Mouse (Mus musculus) embryonic facial prominence, embryonic 15.5 days (tissue): ENCODE measurements around the gene Zeb2. TPM values are rescaled to one million over a fixed set of nuclear protein-coding genes. Genes with fewer than 3 reads are reported as not detected.
A peak's percentile ranks its signal among the peaks of the same experiment; 100 is the strongest.
"Not testable (repeated sequence)": the region's sequence is repeated elsewhere in the genome, so short reads cannot be mapped to it uniquely, and the experiment has no call there.

Source experiments
- ATAC-seq: fragments of 200-750 bp; cut with Nextera tagmentation; 2 replicates; pipeline ENCODE4 v1.8.0; 2017; ENCODE audit warnings: low read depth, moderate TSS enrichment; ENCODE audit not compliant: insufficient number of reproducible peaks, low FRiP score, low TSS enrichment
- H3K27ac ChIP-seq: fragments of 300-500 bp; sonication (generic); replicated peaks from 2 replicates; pipeline ENCODE4 v1.5.1; 2015; ENCODE audit warnings: mild to moderate bottlenecking, inconsistent platforms
- H3K27me3 ChIP-seq: fragments of 300-500 bp; sonication (generic); 2 replicates; pipeline ENCODE4 v1.6.1; 2015; ENCODE audit warnings: inconsistent platforms
- H3K36me3 ChIP-seq: fragments of 300-500 bp; sonication (generic); 2 replicates; pipeline ENCODE4 v1.6.1; 2015; ENCODE audit warnings: mild to moderate bottlenecking, inconsistent platforms
- H3K4me1 ChIP-seq: fragments of 300-500 bp; sonication (generic); 2 replicates; pipeline ENCODE4 v1.6.1; 2015; ENCODE audit warnings: inconsistent platforms
- H3K4me2 ChIP-seq: fragments of 300-500 bp; sonication (generic); replicated peaks from 2 replicates; pipeline ENCODE4 v1.6.1; 2015; ENCODE audit warnings: mild to moderate bottlenecking, inconsistent platforms
- H3K4me3 ChIP-seq: fragments of 300-500 bp; sonication (generic); replicated peaks from 2 replicates; pipeline ENCODE4 v1.5.1; 2015; ENCODE audit warnings: mild to moderate bottlenecking, inconsistent platforms
- H3K9ac ChIP-seq: fragments of 300-500 bp; sonication (generic); 2 replicates; pipeline ENCODE4 v1.6.1; 2015; ENCODE audit warnings: inconsistent platforms
- H3K9me3 ChIP-seq: fragments of 300-500 bp; sonication (generic); replicated peaks from 2 replicates; pipeline ENCODE4 v1.6.1; 2016; ENCODE audit warnings: inconsistent platforms
- WGBS: fragments of 180-500 bp; shearing (Covaris S2); methylation state at CpG from one replicate; pipeline ENCODE4 v1.1.7; 2015; 5-methylcytosine and 5-hydroxymethylcytosine counted together
- polyA plus RNA-seq: library from polyadenylated mRNA; unstranded; fragments of >200 nt; fragmentation: Nextera tagmentation; extraction: Ambion mirVana; gene quantifications from 2 replicates; pipeline ENCODE4 v1.2.1, GENCODE M21; 2015

The Zeb2 gene
- polyA plus RNA-seq, 1 experiment from 2014 or later = 69.8 TPM

DNA sequence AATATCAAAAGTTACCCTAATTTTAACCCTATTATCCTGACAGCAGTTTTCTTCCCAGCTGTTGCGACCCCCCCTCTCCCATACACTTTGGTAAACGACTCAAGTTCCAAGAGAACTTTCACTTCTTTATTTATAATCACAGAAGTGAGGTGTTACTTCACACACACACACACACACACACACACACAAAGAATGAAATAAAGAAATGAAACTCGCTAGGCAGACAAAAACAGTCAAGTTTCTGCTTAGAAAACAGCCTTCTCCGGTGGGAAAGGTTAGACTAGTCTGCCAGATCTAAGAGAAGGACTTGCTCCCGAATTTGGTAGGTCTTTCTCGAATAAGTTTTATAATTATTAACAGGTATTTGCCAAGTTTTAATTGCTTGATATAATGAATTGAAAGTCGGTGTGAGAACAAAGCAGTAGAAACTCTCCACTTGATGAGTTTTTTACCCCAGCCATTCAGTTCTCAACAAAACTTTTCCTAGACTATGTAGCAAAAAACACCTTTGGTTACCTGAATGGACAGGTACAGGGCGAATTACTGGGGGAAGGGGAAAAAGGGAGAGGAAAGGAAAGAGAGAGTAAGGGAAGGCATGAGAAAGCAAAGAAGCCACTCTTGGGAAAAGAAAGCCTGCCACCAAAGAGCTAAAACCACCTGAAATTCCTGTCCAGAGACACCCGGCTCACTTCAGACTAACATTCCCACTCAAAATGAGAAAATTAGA, 5.0 kb downstream of the Zeb2 start:
- peak overlapping the region; percentile 56 for H3K4me2 ChIP-seq
- peaks cover 3% of the 10 kb centered on the region; the same call in 1 of the 2 replicates for H3K27me3 ChIP-seq
- H3K9ac ChIP-seq = peak overlapping the region; percentile 54
- no peaks in the 10 kb centered on the region for H3K36me3 ChIP-seq
- H3K4me1 ChIP-seq = peaks cover 5% of the 10 kb centered on the region; the same call in 1 of the 2 replicates
- 5% methylated on average over 9 of the region's 9 CpGs for WGBS
- ATAC-seq = no peak
- H3K9me3 ChIP-seq = no peaks in the 10 kb centered on the region
- H3K27ac ChIP-seq = peak overlapping the region; percentile 89
- peak overlapping the region; percentile 66 for H3K4me3 ChIP-seq

DNA sequence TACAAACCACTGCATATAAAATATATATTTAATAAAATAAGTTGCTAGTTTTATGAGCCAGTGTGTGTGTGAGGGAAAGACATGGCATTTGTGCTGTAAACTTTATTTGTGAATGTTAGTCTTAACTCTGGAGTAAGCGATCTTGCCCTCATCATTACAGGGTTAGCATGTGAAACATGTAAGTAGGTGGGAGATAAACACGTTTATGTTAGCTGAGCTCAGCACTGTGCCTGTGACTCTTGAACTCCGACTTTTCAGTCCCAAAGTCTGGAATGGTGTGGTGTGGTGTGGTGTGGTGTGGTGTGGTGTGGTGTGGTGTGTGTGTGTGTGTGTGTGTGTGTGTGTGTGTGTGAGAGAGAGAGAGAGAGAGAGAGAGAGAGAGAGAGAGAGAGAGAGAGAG, 5.6 kb downstream of the Zeb2 start:
- H3K4me1 ChIP-seq, H3K27me3 ChIP-seq, H3K36me3 ChIP-seq, ATAC-seq, H3K9me3 ChIP-seq: not testable (repeated sequence)
- Histone ChIP-seq H3K4me3 (peak overlapping the region; percentile 66), H3K27ac (peak overlapping the region; percentile 89), H3K4me2 (peak overlapping the region; percentile 54; the same call in 1 of the 2 replicates), H3K9ac (peak overlapping the region; percentile 78)
- WGBS = 12% methylated on average over 3 of the region's 3 CpGs

DNA sequence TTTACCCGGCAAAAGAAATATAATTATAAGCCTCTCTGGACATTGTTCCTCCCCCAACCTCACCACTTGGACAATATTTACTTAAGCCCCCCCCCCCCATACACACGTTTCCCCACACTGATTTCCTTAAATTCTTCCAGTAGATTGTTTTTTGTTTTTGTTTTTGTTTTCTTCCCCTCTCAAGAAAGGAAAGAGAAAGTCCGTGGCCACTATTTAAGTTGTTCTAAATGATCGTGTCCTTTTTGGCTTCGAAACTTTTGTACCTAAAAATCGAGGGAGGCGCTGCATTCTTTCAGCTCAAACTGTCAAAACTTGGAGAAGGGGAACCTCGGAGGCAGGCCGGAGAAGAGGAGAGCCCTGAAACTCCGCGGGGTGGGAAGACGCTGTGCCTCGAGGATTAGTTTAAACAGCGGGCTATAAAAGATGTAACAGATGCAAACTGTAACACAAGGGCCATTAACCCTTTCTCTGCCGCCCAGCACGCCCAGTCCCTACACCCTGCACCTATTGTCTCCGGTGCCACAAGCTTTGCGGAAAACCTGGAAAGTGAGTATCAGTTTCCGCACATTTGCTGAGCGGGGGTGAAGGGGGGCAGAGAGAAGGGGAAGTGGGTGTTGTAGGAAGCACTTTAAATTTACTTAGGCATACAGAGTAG, 6.3 kb downstream of the Zeb2 start:
- Histone ChIP-seq H3K4me3 (peak overlapping the region; percentile 66), H3K9me3 (no peaks in the 10 kb centered on the region), H3K36me3 (no peaks in the 10 kb centered on the region), H3K4me1 (peaks cover 9% of the 10 kb centered on the region), H3K4me2 (peak overlapping the region; percentile 54), H3K9ac (peak overlapping the region; percentile 78; the same call in 1 of the 2 replicates), H3K27ac (peak overlapping the region; percentile 89), H3K27me3 (peaks cover 3% of the 10 kb centered on the region; the same call in 1 of the 2 replicates)
- ATAC-seq = no peak
- WGBS = under 1% methylated on average over 20 of the region's 20 CpGs

DNA sequence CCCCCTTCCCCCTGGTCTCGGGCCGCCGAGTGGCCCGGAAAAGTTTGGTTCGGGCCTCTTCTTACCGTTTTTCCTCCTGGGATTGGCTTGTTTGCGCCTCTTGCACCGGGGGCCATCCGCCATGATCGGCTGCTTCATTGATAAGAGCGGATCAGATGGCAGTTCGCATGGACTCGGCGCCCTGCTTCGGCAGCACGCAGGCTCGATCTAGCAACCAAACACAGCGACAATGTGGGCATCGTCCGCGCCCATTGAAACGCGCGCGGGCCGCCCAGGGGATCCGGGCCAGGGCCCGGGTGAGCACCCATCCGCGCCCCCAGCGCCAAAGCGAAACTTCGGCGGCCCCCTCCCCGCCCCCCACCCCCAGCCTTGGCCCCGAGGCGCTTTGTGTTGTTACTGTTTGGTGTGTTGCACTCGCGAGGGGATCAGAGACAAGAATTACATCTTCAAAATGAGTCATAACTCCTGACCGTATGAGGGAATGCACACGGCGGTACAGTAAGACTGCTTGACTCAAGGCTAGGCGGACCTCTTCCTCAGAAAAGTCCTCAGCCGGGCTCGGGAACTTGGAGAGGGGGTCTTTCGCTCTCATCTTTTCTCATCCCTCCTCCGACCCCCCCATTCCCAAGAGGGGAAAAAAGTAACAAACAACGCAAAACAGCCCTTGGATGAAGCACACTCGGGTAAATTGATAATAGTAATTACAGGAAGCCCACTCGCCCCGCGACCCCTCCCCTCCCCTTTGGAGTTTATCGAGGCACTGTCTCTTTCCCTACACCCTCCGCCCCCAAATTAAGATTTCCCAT, 7.0 kb downstream of the Zeb2 start:
- under 1% methylated on average over 53 of the region's 54 CpGs for WGBS
- Histone ChIP-seq H3K9ac (peak overlapping the region; percentile 78), H3K9me3 (no peaks in the 10 kb centered on the region), H3K27ac (peak overlapping the region; percentile 89), H3K36me3 (no peaks in the 10 kb centered on the region), H3K4me3 (peak overlapping the region; percentile 66), H3K4me2 (peak overlapping the region; percentile 54), H3K27me3 (peaks cover 7% of the 10 kb centered on the region; the same call in 1 of the 2 replicates), H3K4me1 (peaks cover 15% of the 10 kb centered on the region)
- ATAC-seq = no peak; the same call in 1 of the 2 replicates

DNA sequence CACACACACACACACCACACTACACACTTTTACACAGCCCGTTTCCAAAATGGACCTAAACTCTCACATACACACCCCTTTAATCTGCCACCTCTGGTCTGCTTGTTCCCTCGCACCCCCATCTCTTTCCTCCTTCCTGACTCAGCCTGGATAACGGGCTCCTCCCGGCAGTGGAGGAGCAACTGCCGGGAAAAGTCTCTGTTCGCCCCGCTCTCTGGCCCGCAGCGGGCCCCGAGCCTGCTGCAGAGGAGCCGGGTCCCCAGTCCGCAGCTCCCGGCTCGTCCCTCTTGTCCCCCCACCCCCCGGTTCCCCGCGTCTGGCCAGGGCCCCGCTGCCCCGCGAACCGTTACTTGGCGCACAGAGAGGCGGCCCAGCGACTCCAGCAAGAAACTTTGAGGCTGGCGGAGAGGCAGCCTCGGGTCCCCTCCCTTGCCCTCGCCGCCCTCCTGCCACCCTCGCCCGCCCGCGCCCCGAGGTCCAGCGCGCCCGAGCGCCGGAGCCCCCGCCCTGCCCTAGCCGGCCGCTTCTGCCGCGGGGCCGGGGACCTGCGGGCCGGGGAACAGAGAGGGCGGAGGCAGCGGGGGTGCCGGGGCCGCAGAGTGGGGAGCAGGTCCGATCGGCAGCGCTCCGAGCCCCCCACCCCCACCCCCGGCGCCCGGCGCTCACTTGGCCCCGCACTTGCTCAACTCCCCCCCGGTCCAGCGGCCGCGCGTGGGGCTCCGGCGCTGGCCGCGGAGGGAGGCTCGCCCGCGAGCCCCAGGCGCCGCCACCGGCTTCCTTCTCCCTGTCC, 7.8 kb downstream of the Zeb2 start:
- ATAC-seq = peak; percentile 30; the same call in 1 of the 2 replicates
- under 1% methylated on average over 63 of the region's 74 CpGs for WGBS
- H3K27ac ChIP-seq = peak overlapping the region; percentile 89
- peaks cover 11% of the 10 kb centered on the region for H3K4me1 ChIP-seq
- no peaks in the 10 kb centered on the region for H3K9me3 ChIP-seq
- H3K36me3 ChIP-seq = no peaks in the 10 kb centered on the region
- peak overlapping the region; percentile 54 for H3K4me2 ChIP-seq
- H3K27me3 ChIP-seq = peaks cover 4% of the 10 kb centered on the region; the same call in 1 of the 2 replicates
- peak overlapping the region; percentile 78 for H3K9ac ChIP-seq
- H3K4me3 ChIP-seq = peak overlapping the region; percentile 66

DNA sequence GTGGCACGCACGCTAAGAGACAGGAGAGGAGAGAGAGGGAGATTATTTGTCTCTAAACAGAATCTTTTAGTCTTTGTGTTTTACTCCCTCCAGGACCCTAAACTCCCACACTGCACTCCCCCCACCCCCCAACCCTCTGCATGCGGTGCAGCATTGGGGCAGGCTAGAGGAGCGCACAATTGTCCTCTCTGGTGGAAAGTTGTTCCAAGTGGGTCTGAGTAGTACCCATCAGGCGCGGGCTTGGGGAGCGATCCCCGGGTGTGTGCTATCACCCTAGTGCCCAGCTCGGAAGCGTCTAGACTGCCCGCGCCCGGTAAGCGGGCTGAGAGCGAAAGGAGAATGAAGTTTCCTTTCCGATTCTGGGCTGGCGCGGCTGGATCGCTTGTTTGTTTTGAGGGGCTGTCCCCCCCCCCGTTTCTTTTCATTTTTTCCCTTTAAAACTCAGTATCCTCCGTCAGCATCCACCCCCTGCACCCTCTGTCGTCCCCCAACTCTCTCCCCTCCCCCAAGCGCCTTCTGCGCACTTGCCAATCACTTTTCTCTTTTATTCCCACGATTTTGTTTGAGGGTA, 8.6 kb downstream of the Zeb2 start:
- H3K27ac ChIP-seq = peak overlapping the region; percentile 89
- H3K9me3 ChIP-seq = no peaks in the 10 kb centered on the region
- H3K9ac ChIP-seq = peak overlapping the region; percentile 78
- peak overlapping the region; percentile 54 for H3K4me2 ChIP-seq
- H3K36me3 ChIP-seq = no peaks in the 10 kb centered on the region
- under 1% methylated on average over 23 of the region's 25 CpGs for WGBS
- peak overlapping the region; percentile 66 for H3K4me3 ChIP-seq
- no peak for ATAC-seq
- peaks cover 4% of the 10 kb centered on the region; the same call in 1 of the 2 replicates for H3K27me3 ChIP-seq
- peaks cover 10% of the 10 kb centered on the region for H3K4me1 ChIP-seq

DNA sequence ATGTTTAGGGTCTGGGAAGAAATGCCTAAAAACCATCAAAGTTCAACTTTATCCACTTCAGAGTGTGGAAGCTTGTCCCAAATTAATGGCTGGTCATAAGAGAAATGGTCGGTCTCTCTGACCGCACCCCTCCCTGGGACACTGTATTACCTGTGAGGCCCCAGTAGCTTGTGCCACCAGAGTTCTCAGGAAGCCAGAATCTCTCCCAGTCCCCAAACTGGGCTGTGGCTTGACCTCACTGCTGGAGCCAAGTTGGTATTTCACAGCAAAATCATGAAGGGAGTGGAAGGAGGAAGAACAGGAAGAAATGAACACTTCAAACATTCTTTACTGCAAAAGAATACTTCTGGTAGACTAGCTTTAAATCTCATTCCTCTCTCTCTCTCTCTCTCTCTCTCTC, 9.6 kb downstream of the Zeb2 start:
- Histone ChIP-seq H3K9me3 (no peaks in the 10 kb centered on the region), H3K9ac (peak overlapping the region; percentile 78), H3K36me3 (no peaks in the 10 kb centered on the region), H3K4me3 (peak overlapping the region; percentile 66), H3K27ac (peak overlapping the region; percentile 89), H3K4me1 (peaks cover 17% of the 10 kb centered on the region), H3K27me3 (peaks cover 4% of the 10 kb centered on the region; the same call in 1 of the 2 replicates), H3K4me2 (peak overlapping the region; percentile 54)
- ATAC-seq = no peak
- WGBS = 26% methylated on average over 2 of the region's 2 CpGs

DNA sequence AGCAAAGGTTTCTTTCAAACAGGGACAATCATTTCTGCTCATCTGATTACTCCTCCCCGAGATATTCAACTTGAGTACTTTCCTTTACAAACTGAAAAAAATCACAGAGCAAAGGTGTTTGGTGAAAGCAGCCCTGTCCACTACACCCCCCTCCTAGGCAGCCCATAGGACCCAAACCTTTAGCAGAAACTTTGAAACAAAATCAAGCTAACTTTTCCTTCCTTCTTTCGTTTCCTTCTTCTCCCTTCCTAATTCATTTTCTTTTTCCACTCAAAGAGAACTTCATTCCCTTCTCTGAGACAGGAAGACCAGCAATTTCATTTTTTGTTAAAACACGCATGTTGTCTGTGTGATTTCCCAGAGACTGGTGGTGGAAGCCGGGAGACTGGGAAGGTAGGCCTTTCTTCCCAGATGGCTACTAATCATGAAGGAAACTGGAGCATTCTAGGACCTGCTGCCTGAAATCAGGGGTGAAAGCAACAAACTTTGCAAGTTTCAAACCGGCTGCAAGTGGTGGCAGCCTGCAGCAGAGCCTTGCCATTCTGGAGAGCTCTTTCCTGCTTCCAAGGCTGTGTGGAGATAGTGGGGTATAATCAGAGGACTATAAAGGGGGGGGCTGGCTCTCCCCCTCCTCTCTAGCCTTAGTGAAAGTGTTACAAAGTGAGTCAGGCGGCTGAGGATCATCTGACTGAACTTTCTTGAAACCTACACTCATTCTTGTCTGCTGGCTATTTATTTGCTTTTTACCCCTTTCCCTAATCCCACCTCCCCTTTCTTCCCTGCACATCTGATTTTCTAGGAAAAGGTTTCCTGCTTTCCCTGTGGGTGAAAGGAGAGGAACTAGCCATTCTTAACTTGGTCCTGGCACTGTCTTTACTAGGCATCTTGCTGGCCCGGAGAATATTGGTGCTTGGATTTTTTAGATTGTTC, 11.0 kb downstream of the Zeb2 start:
- peaks cover 4% of the 10 kb centered on the region; the same call in 1 of the 2 replicates for H3K27me3 ChIP-seq
- peak overlapping the region; percentile 28 for H3K9ac ChIP-seq
- H3K4me1 ChIP-seq = peaks cover 24% of the 10 kb centered on the region
- peak overlapping the region; percentile 44 for H3K4me2 ChIP-seq
- H3K36me3 ChIP-seq = no peaks in the 10 kb centered on the region
- no peaks in the 10 kb centered on the region for H3K9me3 ChIP-seq
- peak overlapping the region; percentile 28 for H3K4me3 ChIP-seq
- WGBS = 40% methylated on average over 7 of the region's 7 CpGs
- peak overlapping the region; percentile 73 for H3K27ac ChIP-seq
- no peak for ATAC-seq

DNA sequence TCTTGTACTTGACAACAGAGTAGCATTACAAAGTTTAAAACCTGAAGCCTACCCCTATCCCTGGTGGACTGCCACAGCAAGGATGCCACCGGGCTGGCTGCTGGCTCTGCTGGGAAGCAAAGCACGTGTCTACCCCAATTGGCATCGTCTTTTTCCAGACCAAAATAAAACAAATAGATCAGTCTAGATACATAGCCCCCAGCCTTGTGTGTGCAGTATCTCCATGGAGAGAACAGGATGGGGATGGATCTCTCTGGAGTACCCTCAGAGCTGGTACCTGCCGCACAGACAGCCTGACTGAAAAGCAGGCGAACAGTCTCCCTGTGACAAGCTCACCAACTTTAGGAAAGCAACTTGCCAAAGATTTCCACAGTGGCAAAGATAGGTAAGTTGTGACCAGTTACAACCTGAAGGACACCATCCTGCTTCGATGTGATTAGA, 11.9 kb downstream of the Zeb2 start:
- 31% methylated on average over 6 of the region's 6 CpGs for WGBS
- ATAC-seq = no peak
- peaks cover 4% of the 10 kb centered on the region; the same call in 1 of the 2 replicates for H3K27me3 ChIP-seq
- peak overlapping the region; percentile 56; the same call in 1 of the 2 replicates for H3K27ac ChIP-seq
- H3K4me1 ChIP-seq = peaks cover 33% of the 10 kb centered on the region
- H3K4me2 ChIP-seq = peak overlapping the region; percentile 44
- H3K9ac ChIP-seq = peak overlapping the region; percentile 28; the same call in 1 of the 2 replicates
- H3K36me3 ChIP-seq = no peaks in the 10 kb centered on the region
- peak overlapping the region; percentile 28; the same call in 1 of the 2 replicates for H3K4me3 ChIP-seq
- no peaks in the 10 kb centered on the region for H3K9me3 ChIP-seq
